Mouse (Mus musculus): ENCODE data around the gene Adamts10.

Gene Adamts10

GRCm38 (mm10) chr17:33523918-33524755, at the start of gene Adamts10:
Gene Adamts10, plus strand, starts transcription at chr17:33524204.
- DNase-seq (ENCODE audit: low read depth, low spot score): peak; percentile 82

- no peak for DNase-seq (ENCODE audit: low read depth, low spot score)
These were observed 40.0 kb upstream of the Adamts10 start for GRCm38 (mm10) chr17:33484020-33484419.

- DNase-seq (ENCODE audit: low read depth, low spot score): peak; percentile 27
These were observed 36.8 kb upstream of the Adamts10 start for GRCm38 (mm10) chr17:33487211-33487610.

GRCm38 (mm10) chr17:33487652-33488051, 36.4 kb upstream of the Adamts10 start:
- DNase-seq (ENCODE audit: low read depth, low spot score): peak; percentile 91

- DNase-seq (ENCODE audit: low read depth, low spot score): no peak
These were observed 32.6 kb upstream of the Adamts10 start for GRCm38 (mm10) chr17:33491371-33491770.

- DNase-seq (ENCODE audit: low read depth, low spot score): no peak
These were observed 30.9 kb upstream of the Adamts10 start for GRCm38 (mm10) chr17:33493065-33493464.

GRCm38 (mm10) chr17:33494586-33494985, 29.4 kb upstream of the Adamts10 start:
- DNase-seq (ENCODE audit: low read depth, low spot score): no peak

GRCm38 (mm10) chr17:33498918-33499317, 25.1 kb upstream of the Adamts10 start:
- DNase-seq (ENCODE audit: low read depth, low spot score): no peak

- DNase-seq (ENCODE audit: low read depth, low spot score): peak; percentile 67
These were observed 15.6 kb upstream of the Adamts10 start for GRCm38 (mm10) chr17:33508386-33508785.

GRCm38 (mm10) chr17:33510172-33510571, 13.8 kb upstream of the Adamts10 start:
- no peak for DNase-seq (ENCODE audit: low read depth, low spot score)

GRCm38 (mm10) chr17:33512441-33513415, 11.3 kb upstream of the Adamts10 start:
- DNase-seq (ENCODE audit: low read depth, low spot score): no peak

- DNase-seq (ENCODE audit: low read depth, low spot score): no peak
These were observed 10.1 kb upstream of the Adamts10 start for GRCm38 (mm10) chr17:33513874-33514273.

GRCm38 (mm10) chr17:33520366-33520765, 3.6 kb upstream of the Adamts10 start:
- no peak for DNase-seq (ENCODE audit: low read depth, low spot score)

- DNase-seq (ENCODE audit: low read depth, low spot score): no peak
These were observed 530 bp upstream of the Adamts10 start for GRCm38 (mm10) chr17:33523431-33523917.

- no peak for DNase-seq (ENCODE audit: low read depth, low spot score)
These were observed 886 bp downstream of the Adamts10 start for GRCm38 (mm10) chr17:33524806-33525373.

- DNase-seq (ENCODE audit: low read depth, low spot score): peak; percentile 13
These were observed 2.5 kb downstream of the Adamts10 start for GRCm38 (mm10) chr17:33526506-33526905.

- peak; percentile 89 for DNase-seq (ENCODE audit: low read depth, low spot score)
These were observed 15.2 kb downstream of the Adamts10 start for GRCm38 (mm10) chr17:33539106-33539675.

- peak; percentile 66 for DNase-seq (ENCODE audit: low read depth, low spot score)
These were observed 15.9 kb downstream of the Adamts10 start for GRCm38 (mm10) chr17:33539878-33540277.

- DNase-seq (ENCODE audit: low read depth, low spot score): peak; percentile 95
These were observed 25.2 kb downstream of the Adamts10 start for GRCm38 (mm10) chr17:33549212-33549611.

GRCm38 (mm10) chr17:33550388-33550787, 26.4 kb downstream of the Adamts10 start:
- DNase-seq (ENCODE audit: low read depth, low spot score): no peak

GRCm38 (mm10) chr17:33552113-33552512, 28.1 kb downstream of the Adamts10 start:
- no peak for DNase-seq (ENCODE audit: low read depth, low spot score)
